Mouse (Mus musculus) cerebellum, postnatal 36 days (tissue): ENCODE measurements around the gene Alx3.
"Not testable (repeated sequence)": the region's sequence is repeated elsewhere in the genome, so short reads cannot be mapped to it uniquely, and the experiment has no call there.

ENCODE experiments used
- DNase-seq, 2 experiments: peaks; one replicate each; pipeline ENCODE4 v3.0.0; 2021 to 2022; ENCODE audit warnings: mixed read lengths in 2 of 2

The Alx3 gene

DNA sequence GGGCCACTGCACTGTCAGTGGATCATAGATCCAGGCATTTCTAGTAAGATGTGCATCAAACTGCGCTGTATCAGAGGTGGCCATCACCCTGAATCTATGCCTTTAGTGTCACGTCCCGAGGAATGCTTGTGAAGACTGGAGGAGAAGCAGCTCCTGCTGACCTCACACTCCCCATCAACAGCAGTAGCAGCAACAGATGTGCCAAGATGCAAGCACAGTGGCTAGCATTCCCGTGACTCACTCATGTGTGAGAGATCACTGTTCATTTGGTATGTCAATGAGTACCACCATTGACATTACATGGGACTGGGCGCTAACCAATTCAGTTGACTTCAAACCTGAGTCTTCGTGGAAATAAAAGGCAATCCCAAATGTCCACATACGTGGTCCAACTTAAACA is 32.8 kb downstream of the Alx3 start:
- no peak for DNase-seq

DNA sequence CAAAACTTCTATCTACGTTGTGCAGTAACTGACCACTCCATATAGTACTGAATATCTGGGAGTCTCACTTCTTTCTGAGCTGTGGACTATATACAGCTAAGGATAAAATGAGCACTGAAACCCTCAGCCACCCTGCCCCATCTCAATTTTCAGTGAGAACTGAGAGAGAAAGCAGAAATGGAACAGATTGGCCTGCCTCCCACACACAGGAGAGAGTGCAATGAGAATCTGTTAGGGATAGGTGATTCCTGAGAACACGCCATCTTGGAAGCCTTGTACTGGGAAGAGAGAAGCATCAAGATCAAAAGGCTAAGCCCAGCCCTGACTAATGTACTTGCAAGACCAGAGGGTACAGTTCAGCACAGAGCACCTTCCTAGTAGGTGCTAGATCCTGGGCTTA is 33.7 kb downstream of the Alx3 start:
- no peak for DNase-seq

DNA sequence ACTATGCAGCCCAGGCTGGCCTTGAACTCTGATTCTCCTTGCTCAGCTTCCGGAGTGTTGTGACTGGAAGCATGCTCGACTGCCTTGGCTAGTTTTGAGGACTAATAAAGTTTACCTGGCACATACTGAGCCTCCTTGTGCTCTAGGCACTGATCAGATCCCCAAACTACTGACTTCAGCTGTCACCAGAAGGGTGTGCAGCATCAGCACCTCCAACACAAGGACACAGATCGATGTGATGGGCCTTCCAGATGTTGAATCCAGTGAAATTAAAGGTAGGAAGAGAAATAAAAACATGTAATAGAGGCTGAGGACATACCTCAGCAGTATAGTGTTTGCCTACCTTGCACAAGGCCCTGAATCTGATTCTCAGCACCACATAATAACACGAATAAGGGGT is 34.6 kb downstream of the Alx3 start:
- DNase-seq: no peak

DNA sequence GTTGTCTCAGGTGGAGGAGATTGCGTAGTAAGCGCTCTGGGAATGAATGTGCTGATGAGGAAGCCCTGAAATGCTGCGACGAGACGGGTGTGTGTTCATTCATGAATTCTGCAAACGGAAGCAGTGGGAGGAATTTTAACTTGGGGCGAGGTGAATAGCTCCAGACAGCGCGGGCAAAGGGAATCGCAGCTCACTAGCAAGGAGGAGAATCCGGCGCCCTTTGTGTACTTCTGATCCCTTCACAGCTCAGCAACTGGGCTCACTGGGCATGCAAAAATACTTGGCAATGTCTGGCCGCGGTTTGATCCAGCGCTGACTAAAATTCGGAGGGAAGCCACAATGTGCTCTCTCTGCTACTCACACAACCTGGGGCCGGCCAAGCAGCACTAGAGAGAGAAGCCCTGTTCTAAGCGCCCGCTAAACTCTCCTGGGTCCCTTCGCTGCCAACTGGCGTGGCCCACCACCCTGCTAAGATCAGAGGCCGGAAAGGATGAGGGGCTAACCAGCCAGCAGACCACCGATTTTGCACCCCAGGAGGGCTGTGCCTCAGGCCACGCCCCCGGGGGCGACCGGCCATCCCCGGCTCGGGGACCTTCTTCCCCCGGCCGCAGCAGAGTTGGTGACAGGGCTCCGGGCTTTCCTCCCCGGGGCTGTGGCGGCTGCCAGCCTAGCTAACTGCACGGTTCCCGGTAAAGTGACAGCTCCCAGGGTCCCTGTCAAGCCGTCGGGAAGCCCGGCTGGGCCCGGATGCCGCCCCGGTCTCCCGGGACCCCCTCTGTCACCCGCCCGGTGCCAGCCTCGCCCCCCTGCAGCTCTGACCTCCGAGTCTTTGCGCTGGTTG is 36.1 kb downstream of the Alx3 start, which contains the start of gene Gm10961:
Gm10961 (plus strand) TSS at position 641 of the 841 bp plus-strand sequence.
- DNase-seq: peak in 1 of 2 experiments; percentile 47

DNA sequence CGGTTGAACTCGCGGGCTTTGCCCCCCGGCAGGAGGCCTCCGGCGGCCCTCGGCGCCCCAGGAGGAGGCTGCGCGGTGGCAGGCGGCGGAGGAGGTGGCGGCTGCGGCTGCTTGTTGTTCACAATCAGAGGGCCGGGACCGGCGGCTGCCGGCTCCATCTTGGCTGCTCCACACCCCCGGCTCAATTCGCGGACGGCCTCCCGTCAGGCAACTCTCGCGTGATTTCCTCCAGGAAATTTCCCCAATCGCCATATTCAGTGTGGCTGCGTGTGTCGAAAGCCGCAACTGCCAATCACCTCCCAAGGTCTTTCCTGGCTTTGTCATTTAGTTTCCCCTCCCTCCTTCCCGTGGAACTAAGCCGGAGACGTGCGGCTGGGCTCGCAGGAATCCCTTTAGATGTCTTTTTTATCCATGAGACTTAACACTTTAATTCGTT is 36.7 kb downstream of the Alx3 start, which contains the start of gene Strip1:
Strip1 (minus strand) TSS at position 172 of the 436 bp plus-strand sequence.
- DNase-seq: peak; percentile 92 to 93

DNA sequence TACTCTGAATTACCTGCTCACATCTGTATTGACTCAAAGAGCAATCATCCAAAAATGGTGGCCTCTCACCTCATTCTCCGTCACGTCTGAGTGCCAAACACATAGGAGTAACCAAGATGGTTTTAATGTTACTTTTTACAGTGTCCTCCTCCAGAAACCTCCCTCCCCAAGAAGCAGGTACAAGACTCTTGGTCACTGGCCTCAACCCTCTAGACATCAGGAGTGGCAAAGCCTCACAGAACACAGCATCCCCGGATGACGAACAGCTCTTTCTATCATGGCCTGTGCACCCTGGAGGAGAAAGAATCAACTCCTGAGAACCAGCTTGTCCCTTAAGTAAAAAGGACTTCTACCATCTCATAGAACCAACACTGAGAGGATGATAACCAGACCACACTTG is 38.0 kb downstream of the Alx3 start:
- no peak for DNase-seq

DNA sequence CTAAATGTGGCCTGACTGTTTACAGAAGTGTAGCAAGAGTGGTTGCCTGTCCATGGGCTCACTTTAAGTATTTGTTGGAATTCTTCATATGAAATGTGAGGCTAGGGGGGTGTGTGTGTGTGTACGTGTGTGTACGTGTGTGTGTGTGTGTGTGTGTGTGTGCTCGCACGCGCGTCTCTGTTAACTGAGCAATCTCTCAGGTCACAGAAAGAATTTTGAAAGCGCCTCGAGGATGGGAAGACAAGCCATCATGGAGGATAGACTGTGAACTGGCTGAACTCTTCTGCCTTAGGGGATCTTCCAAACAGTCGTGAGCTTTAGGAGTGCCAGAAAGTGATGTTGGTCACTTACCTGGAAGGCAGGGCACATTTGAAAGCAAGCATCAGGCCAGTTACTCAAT is 39.1 kb downstream of the Alx3 start:
- no peak for DNase-seq

DNA sequence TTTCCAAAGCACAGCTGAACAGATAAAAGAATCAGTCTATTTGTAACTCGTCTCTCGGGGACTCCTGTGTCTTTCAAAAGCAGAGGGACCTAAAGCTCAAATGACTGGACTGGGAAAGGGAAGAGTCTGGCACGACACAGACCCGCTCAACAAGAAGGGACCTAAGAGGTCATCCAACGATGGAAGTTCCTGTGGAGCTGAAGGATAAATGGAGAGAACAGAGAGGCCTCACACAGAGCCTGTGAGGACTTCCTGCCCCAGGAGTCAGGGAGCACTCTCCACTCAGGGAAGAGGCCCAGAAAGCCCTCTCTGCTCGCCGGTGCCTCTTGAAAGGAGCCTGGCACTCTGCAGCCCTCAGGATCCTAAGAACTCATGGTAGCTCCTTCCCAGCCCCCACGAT is 41.0 kb downstream of the Alx3 start:
- DNase-seq: no peak

DNA sequence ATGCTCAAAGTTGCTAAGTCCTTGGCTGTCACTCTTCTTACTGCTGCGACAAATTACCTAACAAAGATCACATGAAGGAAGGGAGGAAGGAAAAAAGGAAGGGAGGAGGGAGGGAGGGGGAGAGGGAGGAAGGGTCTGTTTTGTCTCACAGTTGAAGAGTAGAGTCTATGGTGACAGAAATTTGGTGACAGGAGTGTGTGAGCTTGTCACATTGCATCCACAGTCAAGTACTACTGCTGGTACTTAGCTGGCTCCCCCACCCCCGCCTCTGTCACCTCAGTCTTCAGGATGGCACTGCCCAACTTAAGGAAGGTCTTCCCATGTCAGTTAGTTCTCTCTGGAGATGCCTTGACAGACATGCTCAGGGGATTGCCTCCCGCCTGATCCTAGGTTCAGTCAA is 41.4 kb downstream of the Alx3 start:
- DNase-seq: no peak

DNA sequence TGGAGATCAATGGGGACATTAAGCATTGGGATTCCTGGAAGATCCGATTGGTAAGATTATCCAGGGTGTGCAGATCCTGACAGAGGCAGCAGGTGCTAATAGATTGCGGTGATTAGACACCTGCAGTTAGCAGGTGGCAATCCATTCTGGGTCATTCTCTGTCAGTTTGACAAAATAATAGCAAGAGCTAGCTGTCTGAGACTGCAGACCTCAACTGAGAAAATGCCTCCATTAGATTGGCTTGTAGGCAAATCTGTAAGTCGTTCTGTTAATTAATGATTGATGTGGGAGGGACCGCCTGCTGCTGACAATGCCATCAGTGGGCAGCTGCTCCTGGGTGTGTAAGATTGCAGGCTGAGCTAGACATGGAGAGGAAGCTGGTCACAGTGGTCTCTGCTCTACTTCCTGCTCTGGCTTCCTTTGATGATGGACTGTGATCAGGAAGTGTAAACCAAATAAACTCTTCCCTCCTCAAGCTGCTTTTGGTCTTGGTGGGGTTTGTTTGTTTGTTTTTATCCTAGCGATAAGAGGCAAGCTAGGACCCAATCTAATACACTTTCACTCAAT is 42.9 kb downstream of the Alx3 start:
- no peak for DNase-seq

DNA sequence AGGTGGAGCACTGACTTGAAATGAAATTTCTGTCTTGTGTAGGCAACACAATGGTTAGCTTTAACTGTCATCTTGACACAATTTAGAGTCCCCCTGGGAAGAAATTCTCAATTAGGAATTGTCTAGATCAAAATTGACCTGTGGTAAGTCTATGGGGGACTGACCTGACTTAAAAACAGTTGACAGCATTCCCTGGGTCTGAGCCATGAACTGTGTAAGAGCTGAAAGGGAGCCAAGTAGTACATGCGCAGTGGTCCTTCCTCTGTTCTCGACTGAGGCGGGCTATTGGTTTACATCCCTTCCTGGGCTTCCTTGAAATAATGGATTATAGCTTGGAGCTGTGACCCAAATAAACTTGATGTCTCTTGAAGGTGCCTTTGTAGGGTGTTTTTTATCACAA is 52.1 kb downstream of the Alx3 start:
- no peak for DNase-seq

DNA sequence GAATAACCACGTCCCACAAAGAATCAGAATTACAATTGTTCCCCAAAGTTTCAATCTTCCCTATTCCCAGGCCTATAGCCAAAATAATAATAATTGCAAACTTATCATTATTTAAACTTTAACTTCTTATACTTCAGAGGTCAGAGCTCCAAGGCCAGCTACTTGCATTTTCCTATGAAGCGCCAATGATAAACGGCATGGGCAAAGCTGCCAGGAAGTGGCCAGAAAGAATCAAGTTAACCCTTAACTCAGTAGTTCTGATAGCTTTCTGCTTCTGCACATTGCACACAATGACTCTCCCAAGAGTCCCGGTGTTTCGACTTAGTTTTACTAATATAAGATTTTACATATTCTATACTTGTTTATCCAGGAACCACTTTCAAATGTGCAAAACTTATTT is 55.4 kb downstream of the Alx3 start:
- DNase-seq: not testable (repeated sequence)

DNA sequence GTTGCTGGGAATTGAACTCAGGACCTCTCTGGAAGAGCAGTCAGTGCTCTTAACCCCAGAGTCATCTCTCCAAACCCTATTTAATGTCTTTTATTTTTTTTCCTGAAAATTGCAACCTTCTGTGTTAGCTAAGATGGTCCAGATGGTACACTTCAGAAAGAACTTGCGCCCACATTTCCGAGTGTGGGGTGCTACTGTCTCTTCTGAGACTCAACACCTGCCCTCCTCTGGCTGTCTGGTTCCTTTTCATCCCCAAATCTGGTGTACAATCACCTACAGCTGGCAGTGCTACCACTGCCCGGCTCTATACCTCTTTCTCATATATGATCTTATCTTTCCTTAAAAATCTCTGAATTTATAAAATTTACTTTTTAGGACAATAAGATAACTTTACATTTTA is 58.1 kb downstream of the Alx3 start:
- no peak for DNase-seq

DNA sequence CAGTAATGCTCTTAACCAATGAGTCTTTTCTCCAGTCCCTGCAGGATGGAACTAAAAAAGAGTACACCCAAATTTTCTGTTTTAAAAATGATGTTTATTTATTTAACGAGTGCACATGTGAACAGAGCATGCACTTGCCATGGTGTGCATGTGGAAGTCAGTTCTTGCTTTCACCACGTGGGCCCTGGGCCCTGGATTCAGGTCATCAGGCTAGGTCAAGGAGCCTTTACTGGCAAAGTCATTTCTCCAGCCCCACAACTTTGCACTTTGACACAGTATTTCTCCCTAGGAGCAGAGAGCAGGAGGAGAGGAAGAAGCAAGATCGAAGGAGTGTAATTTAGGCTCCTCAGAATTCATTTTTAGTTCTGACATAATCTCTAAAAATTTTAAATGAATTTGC is 60.0 kb downstream of the Alx3 start:
- no peak for DNase-seq
